Comparison of ENCODE assay signal across 20 mouse cellular contexts in genomic region chr3:148429012-148429865, GRCm38 (mm10).
DNase-seq lines count a peak whose midpoint lies in the region; ATAC-seq and TF ChIP-seq lines count a peak whose summit lies in the region.
"Had no signal": no experiment of that assay in that cellular context is flagged by ENCODE, and none has a peak within 500 bp of the region (broad histone marks: within the 10 kb centered on the region; RNA-seq: fewer than 3 reads in every experiment).

No protein-coding gene starts in this region.

- intact Hi-C loops in gastrocnemius, postnatal 14 days (cut with DNase I; ENCODE audit: low total_unique reads), result no loop called here

- no peaks in the 10 kb centered on the region for H3K36me3 ChIP-seq in lung, postnatal 0 days (ENCODE audit: insufficient read depth, low read length)
- H3K36me3 ChIP-seq: forebrain, embryonic 15.5 days; heart, embryonic 10.5 days; hindbrain, embryonic 15.5 days; neural tube, embryonic 12.5 days had no signal

- no peak overlapping the region for H3K9ac ChIP-seq in lung, postnatal 0 days (replicated peaks; ENCODE audit: low read depth)
- H3K9ac ChIP-seq: forebrain, embryonic 15.5 days; hindbrain, embryonic 15.5 days; neural tube, embryonic 12.5 days had no signal

- H3K4me3 ChIP-seq in lung, postnatal 0 days (ENCODE audit: low read depth, low read length), result no peak overlapping the region
- H3K4me3 ChIP-seq: forebrain, embryonic 15.5 days; heart, embryonic 10.5 days; hindbrain, embryonic 15.5 days; megakaryocyte, embryonic 14.5 days; neural tube, embryonic 12.5 days had no signal

- no peak for TF ChIP-seq CTCF in lung, postnatal 0 days (IDR thresholded peaks at IDR 0.05)
- no peak for TF ChIP-seq CTCF in brain, embryonic 14.5 days (IDR thresholded peaks at IDR 0.05; ENCODE audit: borderline replicate concordance, extremely low read depth, insufficient read depth, insufficient read length)

- no peaks in the 10 kb centered on the region for H3K4me1 ChIP-seq in lung, postnatal 0 days (ENCODE audit: insufficient read depth, low read depth, low read length)
- H3K4me1 ChIP-seq: heart, embryonic 10.5 days; hindbrain, embryonic 15.5 days; megakaryocyte, embryonic 14.5 days had no signal

- no peak for TF ChIP-seq POLR2A in brain, embryonic 14.5 days (IDR thresholded peaks at IDR 0.05; ENCODE audit: borderline replicate concordance, extremely low read depth, insufficient read depth, insufficient read length, poor library complexity, severe bottlenecking)

- no peak for TF ChIP-seq EP300 in lung, postnatal 0 days (IDR thresholded peaks at IDR 0.05)

- H3K4me2 ChIP-seq in lung, postnatal 0 days (replicated peaks; ENCODE audit: low read depth, low read length), result no peak overlapping the region
- H3K4me2 ChIP-seq: forebrain, embryonic 15.5 days; hindbrain, embryonic 15.5 days; neural tube, embryonic 12.5 days had no signal

- 45% methylated on average over 10 of the region's 10 CpGs for WGBS in lung, postnatal 0 days

- H3K27me3 ChIP-seq in lung, postnatal 0 days (replicated peaks; ENCODE audit: insufficient read depth, low read length), result no peaks in the 10 kb centered on the region
- H3K27me3 ChIP-seq: forebrain, embryonic 15.5 days; hindbrain, embryonic 15.5 days had no signal

- H3K9me3 ChIP-seq in lung, postnatal 0 days (ENCODE audit: low read length), result no peaks in the 10 kb centered on the region
- H3K9me3 ChIP-seq: forebrain, embryonic 15.5 days; heart, embryonic 10.5 days; hindbrain, embryonic 15.5 days; neural tube, embryonic 12.5 days had no signal

- DNase-seq in cerebellum, postnatal 25 days, result peak; percentile 15 to 40
- no peak for DNase-seq in cerebellum, adult 11-12 months
- peak; percentile 26 for DNase-seq in lung, postnatal 0 days (ENCODE audit: low spot score)
- DNase-seq in lung, postnatal 14 days, result no peak
- DNase-seq in adipocyte (ENCODE audit: low spot score), result peak; percentile 7
- DNase-seq in brain, embryonic 14.5 days (ENCODE audit: low read depth), result peak; percentile 40
- no peak for DNase-seq in gastrocnemius, postnatal 14 days
- DNase-seq in retina, embryonic 14.5 days (ENCODE audit: low spot score), result no peak
- DNase-seq: gastrocnemius, postnatal 10 days; heart, postnatal 14 days; kidney, adult 9 months; kidney, postnatal 4 days; layer of hippocampus, postnatal 36 days; lung, adult 18-20 months; thymus, postnatal 14 days had no signal

- ATAC-seq in lung, postnatal 0 days, result no peak; the same call in 1 of the 2 replicates
- ATAC-seq: forebrain, embryonic 15.5 days had no signal

- H3K27ac ChIP-seq in lung, postnatal 0 days (ENCODE audit: low read length), result no peak overlapping the region
- H3K27ac ChIP-seq: forebrain, embryonic 15.5 days; heart, embryonic 10.5 days; hindbrain, embryonic 15.5 days; neural tube, embryonic 12.5 days had no signal

Comparison
In these comparisons a context has a peak if more than half of its experiments do, and no peak if none do; other contexts are left out.
1. DNase-seq: peak in cerebellum, postnatal 25 days (2 of 2), lung, postnatal 0 days (single experiment), adipocyte (single experiment) and brain, embryonic 14.5 days (single experiment); none in cerebellum, adult 11-12 months (single experiment), lung, postnatal 14 days (single experiment), gastrocnemius, postnatal 14 days (single experiment) and retina, embryonic 14.5 days (single experiment).